Mouse (Mus musculus): ENCODE measurements at regions not wholly inside any gene's neighbourhood (a gene's known extent, or its start where the extent isn't known, plus 50 kb on each side); places are given as distances from the start of the nearest gene placed in this dataset.

GRCm38 (mm10) chr1:137418388-137418787 lies 458.1 kb upstream of the Nr5a2 start:
- Histone ChIP-seq H3K27ac (no peak overlapping the region), H3K4me3 (ENCODE audit: inconsistent target) (no peak overlapping the region), H3K36me3 (ENCODE audit: inconsistent target) (no peaks in the 10 kb centered on the region), H3K79me2 (ENCODE audit: inconsistent target) (no peaks in the 10 kb centered on the region)
- WGBS (ENCODE audit: missing documents) = 90% methylated on average over 3 of the region's 3 CpGs

GRCm38 (mm10) chr1:137396736-137397135 lies 436.5 kb upstream of the Nr5a2 start:
- H3K36me3 ChIP-seq (ENCODE audit: inconsistent target) = no peaks in the 10 kb centered on the region
- no peaks in the 10 kb centered on the region for H3K79me2 ChIP-seq (ENCODE audit: inconsistent target)
- no peak overlapping the region for H3K27ac ChIP-seq
- H3K4me3 ChIP-seq (ENCODE audit: inconsistent target) = no peak overlapping the region

DNA sequence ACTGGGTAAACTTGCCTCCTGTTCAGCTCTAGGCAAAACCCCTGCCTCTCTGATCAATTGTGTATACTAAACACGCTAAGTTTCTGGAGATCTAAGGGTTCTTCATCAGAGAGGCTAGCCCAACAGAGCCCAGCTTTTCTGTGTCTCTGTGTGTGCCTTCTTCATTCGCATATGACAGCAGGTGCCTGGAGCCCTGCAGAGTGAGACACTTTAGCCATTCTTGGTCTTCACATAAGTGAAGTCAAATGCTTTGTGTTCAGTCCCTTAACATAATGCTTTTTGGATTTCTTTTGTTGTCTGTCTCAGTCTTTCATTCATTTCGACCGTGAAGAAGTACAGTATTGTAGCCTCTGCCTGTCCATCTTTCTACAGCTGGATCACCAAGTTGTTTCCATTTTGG lies 427.3 kb upstream of the Nr5a2 start:
- Histone ChIP-seq H3K79me2 (ENCODE audit: inconsistent target) (no peaks in the 10 kb centered on the region), H3K36me3 (ENCODE audit: inconsistent target) (no peaks in the 10 kb centered on the region)
- WGBS (ENCODE audit: missing documents) = 91% methylated on average over 4 of the region's 4 CpGs

GRCm38 (mm10) chr1:137378072-137378985 lies 418.1 kb upstream of the Nr5a2 start:
- Histone ChIP-seq H3K4me3 (ENCODE audit: inconsistent target) (no peak overlapping the region), H3K27ac (no peak overlapping the region), H3K36me3 (ENCODE audit: inconsistent target) (no peaks in the 10 kb centered on the region), H3K79me2 (ENCODE audit: inconsistent target) (no peaks in the 10 kb centered on the region)
- WGBS (ENCODE audit: missing documents) = 72% methylated on average over 6 of the region's 6 CpGs

More for the DNA sequence above, 427.3 kb upstream of the Nr5a2 start:
- Histone ChIP-seq H3K27ac (no peak overlapping the region), H3K4me3 (ENCODE audit: inconsistent target) (no peak overlapping the region)

- H3K79me2 ChIP-seq (ENCODE audit: inconsistent target) = no peaks in the 10 kb centered on the region
- no peak overlapping the region for H3K4me3 ChIP-seq (ENCODE audit: inconsistent target)
- no peaks in the 10 kb centered on the region for H3K36me3 ChIP-seq (ENCODE audit: inconsistent target)
- 89% methylated on average over 10 of the region's 10 CpGs for WGBS (ENCODE audit: missing documents)
- H3K27ac ChIP-seq = no peak overlapping the region
Measured at GRCm38 (mm10) chr1:137376685-137377084, 416.4 kb upstream of the Nr5a2 start.

GRCm38 (mm10) chr1:137374641-137375040 lies 414.4 kb upstream of the Nr5a2 start:
- WGBS (ENCODE audit: missing documents) = 90% methylated on average over 4 of the region's 4 CpGs
- H3K4me3 ChIP-seq (ENCODE audit: inconsistent target) = no peak overlapping the region

GRCm38 (mm10) chr1:137373509-137374420 lies 413.5 kb upstream of the Nr5a2 start:
- Histone ChIP-seq H3K79me2 (ENCODE audit: inconsistent target) (no peaks in the 10 kb centered on the region), H3K4me3 (ENCODE audit: inconsistent target) (no peak overlapping the region), H3K36me3 (ENCODE audit: inconsistent target) (no peaks in the 10 kb centered on the region), H3K27ac (no peak overlapping the region)
- WGBS (ENCODE audit: missing documents) = 83% methylated on average over 13 of the region's 15 CpGs

More at GRCm38 (mm10) chr1:137374641-137375040, 414.4 kb upstream of the Nr5a2 start:
- Histone ChIP-seq H3K27ac (no peak overlapping the region), H3K79me2 (ENCODE audit: inconsistent target) (no peaks in the 10 kb centered on the region), H3K36me3 (ENCODE audit: inconsistent target) (no peaks in the 10 kb centered on the region)

DNA sequence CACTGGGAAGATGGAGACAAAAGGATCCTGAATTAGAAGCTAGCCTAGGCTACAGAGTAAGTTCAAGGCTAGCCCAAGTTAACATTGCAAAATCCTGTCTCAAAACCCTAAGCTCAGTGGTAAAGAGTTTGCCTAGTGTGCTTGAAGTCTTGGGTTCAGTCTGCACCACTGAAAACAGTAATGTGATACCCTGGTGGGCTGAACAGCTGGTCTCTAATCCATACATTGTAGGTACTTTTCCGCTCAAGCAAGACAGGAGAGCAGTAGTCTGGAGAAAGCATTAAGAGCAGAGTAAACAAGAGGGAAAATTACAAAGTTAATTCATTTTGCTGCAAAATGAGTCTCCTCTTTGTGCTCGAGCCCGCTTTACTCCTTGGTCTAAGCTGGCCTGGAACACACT lies 412.0 kb upstream of the Nr5a2 start:
- Histone ChIP-seq H3K36me3 (ENCODE audit: inconsistent target) (no peaks in the 10 kb centered on the region), H3K79me2 (ENCODE audit: inconsistent target) (no peaks in the 10 kb centered on the region), H3K4me3 (ENCODE audit: inconsistent target) (no peak overlapping the region), H3K27ac (no peak overlapping the region)
- WGBS (ENCODE audit: missing documents) = 98% methylated on average over 3 of the region's 3 CpGs

GRCm38 (mm10) chr1:137364396-137364795 lies 404.1 kb upstream of the Nr5a2 start:
- Histone ChIP-seq H3K36me3 (ENCODE audit: inconsistent target) (no peaks in the 10 kb centered on the region), H3K27ac (no peak overlapping the region), H3K4me3 (ENCODE audit: inconsistent target) (no peak overlapping the region), H3K79me2 (ENCODE audit: inconsistent target) (no peaks in the 10 kb centered on the region)

- no peak overlapping the region for H3K4me3 ChIP-seq (ENCODE audit: inconsistent target)
- 89% methylated on average over 2 of the region's 2 CpGs for WGBS (ENCODE audit: missing documents)
- H3K36me3 ChIP-seq (ENCODE audit: inconsistent target) = no peaks in the 10 kb centered on the region
- no peak overlapping the region for H3K27ac ChIP-seq
- no peaks in the 10 kb centered on the region for H3K79me2 ChIP-seq (ENCODE audit: inconsistent target)
Measured at GRCm38 (mm10) chr1:137363969-137364368, 403.7 kb upstream of the Nr5a2 start.

DNA sequence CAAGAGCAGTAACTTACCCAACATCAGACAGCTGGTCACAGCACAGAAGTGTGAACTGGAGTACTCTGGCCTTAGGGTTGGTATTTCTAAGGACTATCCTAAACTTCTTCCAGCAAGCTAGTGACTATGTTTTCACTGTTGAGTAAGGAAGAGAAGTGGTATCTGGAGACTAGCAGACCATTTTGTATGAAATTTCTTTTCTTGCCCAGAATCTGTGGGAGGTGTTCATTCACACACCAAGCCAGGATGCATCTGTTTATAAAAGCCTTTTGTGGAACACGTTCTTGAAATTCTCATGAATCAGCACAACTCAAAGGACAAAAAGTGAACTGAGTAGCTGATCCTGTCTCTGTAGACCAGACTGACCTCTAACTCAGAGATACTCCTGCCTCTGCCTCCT lies 403.3 kb upstream of the Nr5a2 start:
- no peak overlapping the region for H3K4me3 ChIP-seq (ENCODE audit: inconsistent target)
- no peaks in the 10 kb centered on the region for H3K79me2 ChIP-seq (ENCODE audit: inconsistent target)
- 50% methylated on average over 1 of the region's 1 CpGs for WGBS (ENCODE audit: missing documents)
- no peak overlapping the region for H3K27ac ChIP-seq
- no peaks in the 10 kb centered on the region for H3K36me3 ChIP-seq (ENCODE audit: inconsistent target)

- H3K36me3 ChIP-seq (ENCODE audit: inconsistent target) = no peaks in the 10 kb centered on the region
- WGBS (ENCODE audit: missing documents) = 93% methylated on average over 16 of the region's 16 CpGs
- no peak overlapping the region for H3K27ac ChIP-seq
- H3K79me2 ChIP-seq (ENCODE audit: inconsistent target) = no peaks in the 10 kb centered on the region
- H3K4me3 ChIP-seq (ENCODE audit: inconsistent target) = no peak overlapping the region
Measured at GRCm38 (mm10) chr1:137360688-137361570, 400.7 kb upstream of the Nr5a2 start.

GRCm38 (mm10) chr1:137355941-137356512 lies 395.8 kb upstream of the Nr5a2 start:
- H3K4me3 ChIP-seq (ENCODE audit: inconsistent target) = no peak overlapping the region
- H3K79me2 ChIP-seq (ENCODE audit: inconsistent target) = no peaks in the 10 kb centered on the region
- 100% methylated on average over 4 of the region's 4 CpGs for WGBS (ENCODE audit: missing documents)
- no peaks in the 10 kb centered on the region for H3K36me3 ChIP-seq (ENCODE audit: inconsistent target)
- no peak overlapping the region for H3K27ac ChIP-seq
